Mouse (Mus musculus) hindbrain, embryonic 13.5 days (tissue): Measurements from ENCODE around the gene Mns1. TPM values are rescaled to one million over a fixed set of nuclear protein-coding genes. Genes with fewer than 3 reads are reported as not detected.

Source experiments
- ATAC-seq: fragments of 200-750 bp; cut with Nextera tagmentation; 2 replicates; pipeline ENCODE4 v1.8.0; 2017; ENCODE audit warnings: moderate TSS enrichment; ENCODE audit not compliant: low FRiP score
- H3K27ac ChIP-seq: fragments of 300-500 bp; sonication (generic); 2 replicates; pipeline ENCODE4 v1.5.1; 2015; ENCODE audit warnings: inconsistent platforms, mild to moderate bottlenecking, moderate library complexity
- H3K27me3 ChIP-seq: fragments of 300-500 bp; sonication (generic); 2 replicates; pipeline ENCODE4 v1.6.1; 2015; ENCODE audit warnings: mild to moderate bottlenecking, inconsistent platforms
- H3K36me3 ChIP-seq: fragments of 300-500 bp; sonication (generic); 2 replicates; pipeline ENCODE4 v1.6.1; 2015; ENCODE audit warnings: mild to moderate bottlenecking, inconsistent platforms
- H3K4me1 ChIP-seq: fragments of 300-500 bp; sonication (generic); replicated peaks from 2 replicates; pipeline ENCODE4 v1.6.1; 2015; ENCODE audit warnings: inconsistent platforms
- H3K4me2 ChIP-seq: fragments of 300-500 bp; sonication (generic); 2 replicates; pipeline ENCODE4 v1.6.1; 2015; ENCODE audit warnings: inconsistent platforms, mild to moderate bottlenecking, moderate library complexity
- H3K4me3 ChIP-seq: fragments of 300-500 bp; sonication (generic); 2 replicates; pipeline ENCODE4 v1.5.1; 2015; ENCODE audit warnings: mild to moderate bottlenecking, inconsistent platforms
- H3K9ac ChIP-seq: fragments of 300-500 bp; sonication (generic); 2 replicates; pipeline ENCODE4 v1.6.1; 2015; ENCODE audit warnings: mild to moderate bottlenecking, inconsistent platforms
- H3K9me3 ChIP-seq: fragments of 300-500 bp; sonication (generic); 2 replicates; pipeline ENCODE4 v1.6.1; 2016; ENCODE audit warnings: inconsistent platforms
- WGBS: fragments of 180-500 bp; shearing (Covaris S2); methylation state at CpG from one replicate; pipeline ENCODE4 v1.1.7; 2015; 5-methylcytosine and 5-hydroxymethylcytosine counted together
- microRNA-seq: library from miRNA; unstranded; fragments of <30 nt; microRNA quantifications from one replicate; pipeline ENCODE4, GENCODE M21; 2016
- polyA plus RNA-seq: library from polyadenylated mRNA; unstranded; fragments of >200 nt; fragmentation: Nextera tagmentation; extraction: Ambion mirVana; gene quantifications from 2 replicates; pipeline ENCODE4 v1.2.1, GENCODE M21; 2015

The Mns1 gene
- polyA plus RNA-seq, 1 experiment from 2014 or later: 12.1 TPM

DNA sequence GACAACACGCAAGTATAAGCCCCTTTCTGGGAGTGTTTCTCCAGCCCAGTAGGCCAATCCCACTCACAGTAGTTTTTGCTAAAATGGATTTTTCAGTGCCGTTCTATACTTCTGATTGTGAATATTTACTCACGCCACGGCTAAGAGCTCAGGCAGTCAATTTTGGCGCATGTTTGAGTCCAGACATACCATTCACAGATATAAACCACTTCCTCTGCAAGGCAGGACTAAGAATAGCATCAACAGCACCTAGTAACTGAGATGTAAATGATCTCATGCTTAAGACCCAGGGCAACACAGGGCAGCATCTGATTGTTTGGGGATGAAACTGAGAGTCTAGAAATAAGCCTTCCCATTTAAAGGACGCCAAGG, 54.4 kb downstream of the Mns1 start, which contains the start of gene Tex9:
Gene Tex9 (minus strand): TSS at position 19 of the 372 bp plus-strand sequence.
- Histone ChIP-seq H3K36me3 (no peaks in the 10 kb centered on the region; the same call in 1 of the 2 replicates), H3K27me3 (no peaks in the 10 kb centered on the region), H3K9me3 (no peaks in the 10 kb centered on the region), H3K4me3 (peak within 1 kb of the TSS; percentile 70), H3K4me2 (peak within 1 kb of the TSS; percentile 73), H3K9ac (peak within 1 kb of the TSS; percentile 80), H3K27ac (peak within 1 kb of the TSS; percentile 90), H3K4me1 (peaks cover 11% of the 10 kb centered on the region)
- peak; percentile 61; the same call in 1 of the 2 replicates for ATAC-seq
- 13% methylated on average over 6 of the region's 6 CpGs for WGBS

DNA sequence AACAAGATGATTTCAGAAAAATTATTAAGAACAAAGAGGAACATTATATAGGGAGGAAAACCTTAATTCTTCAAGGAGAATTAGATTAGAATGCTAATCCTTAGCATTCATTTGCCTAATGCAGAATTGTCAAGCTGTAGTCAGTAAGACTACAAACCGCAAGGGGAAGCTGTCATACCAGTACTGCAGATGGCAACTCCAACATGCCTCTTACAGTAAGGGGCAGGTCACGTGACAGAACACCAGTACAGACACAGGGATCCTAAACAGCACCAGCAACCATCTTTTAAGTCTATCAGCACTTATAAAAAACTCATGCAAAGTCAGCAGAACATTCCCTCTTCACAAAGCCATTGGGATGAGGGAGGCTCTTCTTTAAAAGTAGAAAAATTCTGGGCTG, 55.7 kb downstream of the Mns1 start:
- H3K4me2 ChIP-seq: no peak overlapping the region
- ATAC-seq: no peak
- H3K9ac ChIP-seq: no peak overlapping the region
- no peaks in the 10 kb centered on the region for H3K27me3 ChIP-seq
- H3K36me3 ChIP-seq: no peaks in the 10 kb centered on the region
- no peak overlapping the region for H3K27ac ChIP-seq
- H3K4me3 ChIP-seq: no peak overlapping the region
- WGBS: 95% methylated on average over 2 of the region's 2 CpGs
- H3K9me3 ChIP-seq: no peaks in the 10 kb centered on the region
- peaks cover 11% of the 10 kb centered on the region for H3K4me1 ChIP-seq

DNA sequence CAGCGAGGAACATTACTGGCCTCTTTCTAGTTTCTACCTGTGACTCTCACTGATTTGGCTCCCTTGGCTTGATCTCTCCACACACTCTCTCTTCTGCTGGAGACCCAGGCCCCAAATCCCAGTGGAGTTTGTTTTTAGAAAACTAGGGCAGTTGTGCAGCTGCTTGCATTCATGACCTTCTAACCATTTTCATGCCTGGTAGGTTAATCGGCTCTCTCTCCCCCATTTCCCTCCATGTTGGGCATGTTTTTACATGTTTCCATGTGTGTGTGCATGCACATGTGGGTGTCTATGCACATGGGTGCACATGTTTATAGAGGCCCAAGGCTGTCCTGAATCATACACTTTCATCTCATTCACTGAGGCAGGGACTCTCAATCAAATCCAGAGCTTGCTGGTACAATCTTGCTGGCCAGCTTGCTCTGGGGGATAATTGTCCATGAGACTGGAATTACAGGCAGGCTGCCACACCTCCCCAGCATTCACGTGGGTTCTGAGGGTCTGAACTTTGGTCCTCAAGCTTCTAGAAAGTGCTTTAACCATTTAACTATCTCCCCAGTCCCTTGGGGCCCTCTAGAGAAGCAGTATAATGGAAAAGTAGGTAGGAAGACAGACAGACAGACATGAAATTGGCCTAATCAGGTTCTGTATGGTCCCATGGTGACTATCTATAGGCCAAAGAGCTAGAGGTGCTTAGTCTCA, 56.3 kb downstream of the Mns1 start:
- ATAC-seq: no peak

DNA sequence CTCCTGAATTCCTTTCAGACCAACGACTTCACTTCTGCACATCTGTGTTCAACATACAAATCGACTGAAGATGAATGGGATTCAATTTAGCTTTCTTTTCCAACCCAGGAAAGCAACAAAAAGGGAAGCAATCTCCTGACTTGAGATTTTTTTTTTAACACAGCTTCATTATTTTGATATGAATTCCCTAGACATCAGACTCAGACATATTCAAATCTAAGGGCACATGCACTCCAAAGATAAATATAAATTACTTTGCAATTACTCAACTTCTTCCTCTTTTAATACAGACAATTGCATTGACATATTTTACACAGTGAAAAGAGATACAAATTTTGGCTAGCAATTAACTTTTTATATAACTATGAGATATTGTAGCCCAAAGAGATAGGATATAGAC, 58.9 kb downstream of the Mns1 start:
- no peak for ATAC-seq
- no peak overlapping the region for H3K9ac ChIP-seq
- peaks cover 6% of the 10 kb centered on the region for H3K4me1 ChIP-seq
- H3K4me2 ChIP-seq: no peak overlapping the region
- 68% methylated on average over 2 of the region's 2 CpGs for WGBS
- no peaks in the 10 kb centered on the region for H3K27me3 ChIP-seq
- no peak overlapping the region for H3K4me3 ChIP-seq
- H3K36me3 ChIP-seq: no peaks in the 10 kb centered on the region
- no peak overlapping the region for H3K27ac ChIP-seq
- no peaks in the 10 kb centered on the region for H3K9me3 ChIP-seq

More for the DNA sequence above, 56.3 kb downstream of the Mns1 start:
- no peaks in the 10 kb centered on the region for H3K27me3 ChIP-seq
- no peak overlapping the region for H3K4me3 ChIP-seq
- peaks cover 11% of the 10 kb centered on the region for H3K4me1 ChIP-seq
- WGBS: 86% methylated on average over 3 of the region's 3 CpGs
- H3K9ac ChIP-seq: no peak overlapping the region
- H3K27ac ChIP-seq: no peak overlapping the region
- no peaks in the 10 kb centered on the region for H3K9me3 ChIP-seq
- H3K36me3 ChIP-seq: no peaks in the 10 kb centered on the region
- H3K4me2 ChIP-seq: no peak overlapping the region

DNA sequence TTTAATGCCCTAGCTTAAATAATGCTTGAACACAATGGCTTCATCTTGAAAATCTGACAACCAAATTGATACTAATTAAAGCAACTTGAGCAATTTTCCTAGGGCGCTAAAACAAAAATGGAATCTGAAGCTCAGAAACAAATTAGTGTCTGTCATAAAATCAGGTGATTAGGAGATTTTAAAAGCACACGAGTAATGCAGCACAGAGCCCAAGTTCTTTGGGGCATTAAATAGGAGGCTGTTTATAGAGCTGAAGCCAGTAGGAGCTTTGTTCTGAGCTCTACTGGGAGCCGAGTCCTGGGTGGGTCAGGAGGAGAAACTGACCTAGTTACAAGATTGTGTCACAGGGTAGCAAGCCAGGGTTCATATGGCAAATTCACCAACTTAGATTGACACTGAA, 59.4 kb downstream of the Mns1 start:
- Histone ChIP-seq H3K4me2 (no peak overlapping the region), H3K9me3 (no peaks in the 10 kb centered on the region), H3K4me3 (no peak overlapping the region), H3K36me3 (no peaks in the 10 kb centered on the region), H3K9ac (no peak overlapping the region), H3K4me1 (peaks cover 4% of the 10 kb centered on the region), H3K27ac (no peak overlapping the region), H3K27me3 (no peaks in the 10 kb centered on the region)
- 80% methylated on average over 3 of the region's 3 CpGs for WGBS
- no peak for ATAC-seq

Small RNAs within 50 kb of the gene (microRNA-seq; reads per million reads assigned to microRNA genes)
- not detected for gene Gm28010

Other genes with a start within 250 kb of the Mns1 start
- 49.9 and 51.0 TPM in 2 replicates for gene Zfp280d, start 163.2 kb upstream of the Mns1 start, polyA plus RNA-seq
- gene Tex9, start 54.2 kb downstream of the Mns1 start, polyA plus RNA-seq: 38.9 and 43.2 TPM in 2 replicates
- 16.6 and 17.2 TPM in 2 replicates for gene Rfx7, start 94.2 kb downstream of the Mns1 start, polyA plus RNA-seq
- 514 and 518 TPM in 2 replicates for gene Nedd4, start 224.3 kb downstream of the Mns1 start, polyA plus RNA-seq